Mouse (Mus musculus): ENCODE results near the gene Gm9040.
"Not testable (repeated sequence)": the region's sequence is repeated elsewhere in the genome, so short reads cannot be mapped to it uniquely, and the experiment has no call there.

Gm9040 gene

DNA sequence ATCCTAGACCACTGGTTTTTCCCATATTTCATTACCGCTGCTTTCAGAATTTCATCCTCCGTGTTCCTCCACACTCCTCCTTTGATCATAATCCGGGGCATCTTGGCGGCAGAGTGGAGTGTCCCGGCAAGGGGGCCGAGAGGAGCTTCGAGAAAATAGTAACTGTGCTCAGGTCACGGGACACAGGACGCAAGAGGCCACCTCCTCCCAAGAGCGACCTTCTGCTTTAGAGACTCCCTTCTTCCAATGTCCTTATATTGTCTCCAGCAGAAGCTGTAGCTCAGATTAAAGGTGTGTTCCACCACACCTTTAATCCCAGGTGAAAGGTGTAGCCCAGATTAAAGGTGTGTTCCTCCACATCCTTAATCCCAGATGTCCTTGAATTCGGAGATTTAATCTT is at the start of gene Gm9040:
Gene Gm9040, minus strand, starts transcription at position 101 of the 400 bp plus-strand sequence.
- DNase-seq (ENCODE audit: low read depth): not testable (repeated sequence)

DNA sequence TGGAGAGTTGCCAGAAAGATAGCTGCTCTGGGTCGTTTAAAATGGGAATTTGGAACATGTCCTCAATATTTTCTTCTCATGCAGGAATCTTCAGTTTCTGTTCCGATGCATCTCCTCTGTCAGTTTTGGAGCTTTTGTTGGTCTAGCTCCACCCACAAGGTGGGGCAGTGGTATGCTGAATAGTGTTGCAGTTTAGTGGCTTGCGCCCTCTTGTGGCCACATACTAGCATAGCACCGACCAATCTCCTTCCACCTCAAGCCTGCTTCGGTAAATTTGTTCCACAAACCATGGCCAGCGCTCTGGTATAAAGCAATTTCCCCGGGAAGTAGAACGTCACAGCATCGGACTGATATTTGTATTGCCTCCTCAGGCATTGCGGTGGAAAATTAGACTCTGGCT is 43.7 kb upstream of the Gm9040 start:
- DNase-seq (ENCODE audit: low read depth): peak; percentile 71

DNA sequence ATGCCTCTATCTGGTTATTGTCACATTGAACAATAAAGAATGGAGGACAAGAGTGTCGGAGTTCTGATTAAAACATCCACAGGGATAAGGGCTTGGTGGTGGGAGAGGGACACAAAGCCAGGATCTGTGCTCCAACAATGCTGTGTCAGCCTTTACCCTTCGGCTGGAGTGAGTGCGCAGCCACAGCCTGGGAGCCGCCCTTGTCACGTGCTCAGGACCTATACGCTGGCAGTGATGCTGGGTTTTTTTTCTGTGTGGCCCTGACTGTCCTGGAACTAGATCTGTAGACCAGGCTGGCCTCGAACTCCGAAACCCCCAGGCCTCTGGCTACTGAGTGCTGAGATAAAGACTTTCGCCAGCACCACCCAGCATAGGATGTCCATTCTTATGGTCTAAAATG is 42.7 kb upstream of the Gm9040 start:
- DNase-seq (ENCODE audit: low read depth): no peak

DNA sequence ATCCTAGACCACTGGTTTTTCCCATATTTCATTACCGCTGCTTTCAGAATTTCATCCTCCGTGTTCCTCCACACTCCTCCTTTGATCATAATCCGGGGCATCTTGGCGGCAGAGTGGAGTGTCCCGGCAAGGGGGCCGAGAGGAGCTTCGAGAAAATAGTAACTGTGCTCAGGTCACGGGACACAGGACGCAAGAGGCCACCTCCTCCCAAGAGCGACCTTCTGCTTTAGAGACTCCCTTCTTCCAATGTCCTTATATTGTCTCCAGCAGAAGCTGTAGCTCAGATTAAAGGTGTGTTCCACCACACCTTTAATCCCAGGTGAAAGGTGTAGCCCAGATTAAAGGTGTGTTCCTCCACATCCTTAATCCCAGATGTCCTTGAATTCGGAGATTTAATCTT is 27.2 kb upstream of the Gm9040 start, which contains the start of gene Gm9049:
Gene Gm9049, minus strand, starts transcription at position 101 of the 400 bp plus-strand sequence.
- DNase-seq (ENCODE audit: low read depth): not testable (repeated sequence)

DNA sequence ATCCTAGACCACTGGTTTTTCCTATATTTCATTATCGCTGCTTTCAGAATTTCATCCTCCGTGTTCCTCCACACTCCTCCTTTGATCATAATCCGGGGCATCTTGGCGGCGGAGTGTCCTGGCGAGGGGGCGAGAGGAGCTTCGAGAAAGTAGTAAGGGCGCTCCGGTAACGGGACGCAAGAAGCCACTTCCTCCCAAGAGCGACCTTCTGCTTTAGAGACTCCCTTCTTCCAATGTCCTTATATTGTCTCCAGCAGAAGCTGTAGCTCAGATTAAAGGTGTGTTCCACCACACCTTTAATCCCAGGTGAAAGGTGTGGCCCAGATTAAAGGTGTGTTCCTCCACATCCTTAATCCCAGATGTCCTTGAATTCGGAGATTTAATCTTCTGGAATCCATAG is 21.8 kb upstream of the Gm9040 start, which contains the start of gene Gm9048:
Gene Gm9048, minus strand, starts transcription at position 101 of the 400 bp plus-strand sequence.
- DNase-seq (ENCODE audit: low read depth): not testable (repeated sequence)

DNA sequence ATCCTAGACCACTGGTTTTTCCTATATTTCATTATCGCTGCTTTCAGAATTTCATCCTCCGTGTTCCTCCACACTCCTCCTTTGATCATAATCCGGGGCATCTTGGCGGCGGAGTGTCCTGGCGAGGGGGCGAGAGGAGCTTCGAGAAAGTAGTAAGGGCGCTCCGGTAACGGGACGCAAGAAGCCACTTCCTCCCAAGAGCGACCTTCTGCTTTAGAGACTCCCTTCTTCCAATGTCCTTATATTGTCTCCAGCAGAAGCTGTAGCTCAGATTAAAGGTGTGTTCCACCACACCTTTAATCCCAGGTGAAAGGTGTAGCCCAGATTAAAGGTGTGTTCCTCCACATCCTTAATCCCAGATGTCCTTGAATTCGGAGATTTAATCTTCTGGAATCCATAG is 16.4 kb upstream of the Gm9040 start, which contains the start of gene Gm9046:
Gene Gm9046, minus strand, starts transcription at position 101 of the 400 bp plus-strand sequence.
- DNase-seq (ENCODE audit: low read depth): not testable (repeated sequence)

DNA sequence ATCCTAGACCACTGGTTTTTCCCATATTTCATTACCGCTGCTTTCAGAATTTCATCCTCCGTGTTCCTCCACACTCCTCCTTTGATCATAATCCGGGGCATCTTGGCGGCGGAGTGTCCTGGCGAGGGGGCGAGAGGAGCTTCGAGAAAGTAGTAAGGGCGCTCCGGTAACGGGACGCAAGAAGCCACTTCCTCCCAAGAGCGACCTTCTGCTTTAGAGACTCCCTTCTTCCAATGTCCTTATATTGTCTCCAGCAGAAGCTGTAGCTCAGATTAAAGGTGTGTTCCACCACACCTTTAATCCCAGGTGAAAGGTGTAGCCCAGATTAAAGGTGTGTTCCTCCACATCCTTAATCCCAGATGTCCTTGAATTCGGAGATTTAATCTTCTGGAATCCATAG is 11.0 kb upstream of the Gm9040 start, which contains the start of gene Gm9045:
Gene Gm9045, minus strand, starts transcription at position 101 of the 400 bp plus-strand sequence.
- not testable (repeated sequence) for DNase-seq (ENCODE audit: low read depth)

DNA sequence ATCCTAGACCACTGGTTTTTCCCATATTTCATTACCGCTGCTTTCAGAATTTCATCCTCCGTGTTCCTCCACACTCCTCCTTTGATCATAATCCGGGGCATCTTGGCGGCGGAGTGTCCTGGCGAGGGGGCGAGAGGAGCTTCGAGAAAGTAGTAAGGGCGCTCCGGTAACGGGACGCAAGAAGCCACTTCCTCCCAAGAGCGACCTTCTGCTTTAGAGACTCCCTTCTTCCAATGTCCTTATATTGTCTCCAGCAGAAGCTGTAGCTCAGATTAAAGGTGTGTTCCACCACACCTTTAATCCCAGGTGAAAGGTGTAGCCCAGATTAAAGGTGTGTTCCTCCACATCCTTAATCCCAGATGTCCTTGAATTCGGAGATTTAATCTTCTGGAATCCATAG is 5.5 kb upstream of the Gm9040 start, which contains the start of gene Gm9044:
Gene Gm9044, minus strand, starts transcription at position 101 of the 400 bp plus-strand sequence.
- DNase-seq (ENCODE audit: low read depth): not testable (repeated sequence)

DNA sequence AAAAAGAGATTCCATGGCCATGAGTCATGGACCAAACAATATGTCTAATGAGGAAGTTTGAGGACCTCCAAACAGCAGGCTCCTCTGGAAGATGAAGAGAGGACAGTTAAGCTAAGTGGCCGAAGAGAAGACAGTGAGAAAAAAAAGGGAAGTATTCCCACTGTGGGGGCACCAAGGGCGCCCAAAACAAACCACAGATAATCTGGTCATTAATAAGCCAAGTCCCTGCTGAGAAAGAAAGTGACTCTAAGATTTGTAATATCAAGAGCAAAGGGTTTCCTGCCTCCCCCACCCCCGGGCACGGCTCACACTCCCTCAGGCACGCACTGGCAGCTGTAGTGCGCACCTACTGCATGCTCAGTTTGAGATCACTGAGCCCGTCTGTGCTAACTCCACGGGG is 7.7 kb downstream of the Gm9040 start:
- DNase-seq (ENCODE audit: low read depth): peak; percentile 6

DNA sequence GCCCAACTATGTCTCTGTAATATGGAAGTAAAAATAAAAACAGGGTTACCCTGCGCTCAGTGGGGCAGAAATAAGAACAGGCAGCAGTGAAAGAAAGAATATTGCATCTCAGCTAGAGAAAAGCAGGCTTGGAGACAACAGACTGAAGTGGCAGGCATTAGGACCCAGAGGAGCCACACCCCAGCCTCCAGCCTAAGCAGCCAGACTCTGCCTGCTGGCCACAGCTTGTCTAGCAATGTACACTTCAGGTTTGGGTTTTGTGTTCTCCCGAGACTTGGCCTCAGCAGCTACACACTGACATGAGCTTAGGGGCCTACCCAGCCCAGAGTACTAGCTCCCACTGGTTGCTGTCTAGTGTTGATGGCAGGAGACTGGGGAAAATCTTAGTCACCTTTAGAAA is 24.6 kb downstream of the Gm9040 start:
- DNase-seq (ENCODE audit: low read depth): not testable (repeated sequence)

DNA sequence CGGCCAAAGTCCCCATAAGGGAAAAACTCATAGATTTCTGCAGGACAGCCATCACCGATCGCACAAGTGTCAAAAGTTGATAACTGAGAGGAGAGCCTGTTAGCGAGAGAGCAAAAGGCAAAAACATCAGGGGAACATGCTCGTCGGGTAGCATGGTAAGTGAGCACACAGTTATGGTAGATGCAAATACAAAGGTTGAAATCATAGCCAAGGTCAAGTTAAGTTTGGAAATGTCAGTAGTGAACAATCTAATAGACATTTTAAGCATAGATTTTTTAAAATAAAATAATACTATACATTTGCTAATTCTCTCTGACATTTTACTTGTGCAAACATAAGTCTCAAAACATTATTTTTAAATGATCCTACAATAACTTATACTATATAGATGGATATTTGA is 31.8 kb downstream of the Gm9040 start, which contains the start of gene Iltifb:
Gene Iltifb, minus strand, starts transcription at position 101 of the 400 bp plus-strand sequence.
- no peak for DNase-seq (ENCODE audit: low read depth)

DNA sequence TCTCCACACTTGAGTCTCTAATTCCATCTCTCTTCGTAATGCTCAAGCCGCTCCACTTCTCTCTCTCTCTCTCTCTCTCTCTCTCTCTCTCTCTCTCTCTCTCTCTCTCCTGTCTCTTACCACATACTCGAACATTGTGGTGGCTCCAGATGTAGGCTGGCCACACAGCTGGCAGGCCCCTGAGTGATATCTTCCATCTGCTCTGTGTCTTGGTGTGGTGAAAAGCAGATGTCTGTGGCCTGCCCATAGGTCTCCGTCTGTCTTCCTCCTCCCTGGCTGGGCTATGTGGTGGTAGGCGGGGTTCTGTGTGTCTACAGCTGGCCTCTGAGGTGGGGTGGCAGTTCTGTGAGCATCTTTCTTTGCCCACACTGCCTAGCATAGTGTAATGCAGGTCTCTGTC is 43.8 kb downstream of the Gm9040 start:
- DNase-seq (ENCODE audit: low read depth): not testable (repeated sequence)

DNA sequence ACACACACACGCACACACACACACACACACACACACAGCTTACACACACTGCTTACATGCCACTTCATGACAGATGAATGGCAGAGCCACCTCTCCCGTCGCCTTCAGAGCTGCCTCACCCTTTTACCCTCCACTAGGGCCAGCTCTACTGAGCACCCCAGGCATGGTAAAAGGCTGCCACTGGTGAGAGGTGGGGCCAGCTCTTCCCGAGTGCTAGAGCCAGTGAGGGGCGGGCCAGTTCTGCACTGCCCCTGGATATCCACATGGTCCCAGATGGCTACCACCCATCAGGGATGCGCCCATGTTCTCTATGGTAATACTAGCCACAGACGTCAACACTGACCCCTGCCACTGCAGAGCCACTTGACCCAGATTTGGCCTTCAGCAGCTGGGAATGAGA is 44.2 kb downstream of the Gm9040 start:
- not testable (repeated sequence) for DNase-seq (ENCODE audit: low read depth)

DNA sequence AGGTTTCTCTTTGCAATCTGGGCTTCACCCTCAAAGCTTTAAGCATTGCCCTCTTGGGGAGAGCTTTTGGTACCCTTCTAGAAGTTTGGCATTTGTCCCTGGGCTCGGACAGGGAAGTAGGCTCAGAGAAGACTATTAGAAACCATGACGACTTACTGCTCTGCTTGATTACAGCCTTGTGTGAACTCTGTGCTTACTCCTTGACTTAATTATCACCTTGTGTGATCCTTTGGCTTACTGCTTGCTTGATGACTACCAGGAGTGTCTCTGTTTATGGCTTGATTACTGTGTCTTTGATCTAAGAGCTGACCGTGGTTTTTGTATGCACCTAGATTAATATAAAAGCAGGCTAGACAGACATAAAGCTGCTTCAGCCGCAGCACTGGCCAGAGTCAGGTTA is 48.7 kb downstream of the Gm9040 start:
- not testable (repeated sequence) for DNase-seq (ENCODE audit: low read depth)
